Mouse (Mus musculus) large intestine, adult 2 months (tissue): ENCODE data around the gene Adgrl2. TPM values are rescaled to one million over a fixed set of nuclear protein-coding genes. Genes with fewer than 3 reads are reported as not detected.

ENCODE experiments used
- DNase-seq: peaks from one replicate; pipeline ENCODE4 v3.0.0-alpha.2; 2012; ENCODE audit warnings: low read depth, low spot score
- WGBS: fragments of 180-500 bp; shearing (Covaris S2); methylation state at CpG from one replicate; pipeline ENCODE4 v1.1.7; 2018; 5-methylcytosine and 5-hydroxymethylcytosine counted together
- polyA plus RNA-seq: library from polyadenylated mRNA; depleted of rRNA; stranded (reverse); fragments of >200 nt; gene quantifications from 2 replicates; pipeline ENCODE4 v1.2.3, GENCODE M21; 2012; rRNA removed

Gene Adgrl2
- 6.0 and 11.5 TPM in 2 replicates for polyA plus RNA-seq

DNA sequence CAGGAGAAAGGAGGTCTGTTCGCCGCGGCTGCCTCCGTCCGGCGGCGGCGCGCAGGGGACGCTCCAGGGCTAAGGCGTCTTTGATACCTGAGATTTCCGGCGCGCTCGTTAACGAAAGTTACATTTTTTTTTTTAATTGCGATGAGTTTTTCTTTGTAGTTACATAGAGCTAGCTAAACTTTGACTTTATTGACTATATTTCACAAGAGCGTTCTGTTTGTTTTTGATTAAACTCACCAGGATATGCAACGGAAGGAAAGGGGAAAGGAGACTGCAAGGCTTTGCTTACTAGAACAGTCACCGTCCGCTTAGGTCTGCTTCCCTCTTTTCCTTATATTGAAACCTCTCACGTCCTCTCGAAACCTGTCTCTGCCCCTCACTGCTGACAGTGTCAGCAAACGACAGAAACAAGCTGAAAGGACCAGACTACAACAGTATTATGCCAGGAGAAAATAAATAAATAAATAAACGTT lies at the start of gene Adgrl2:
TSS of gene Adgrl2 (minus strand) at position 25 of the 473 bp plus-strand sequence.
- WGBS, result 0% methylated on average over 25 of the region's 25 CpGs
- DNase-seq, result no peak

DNA sequence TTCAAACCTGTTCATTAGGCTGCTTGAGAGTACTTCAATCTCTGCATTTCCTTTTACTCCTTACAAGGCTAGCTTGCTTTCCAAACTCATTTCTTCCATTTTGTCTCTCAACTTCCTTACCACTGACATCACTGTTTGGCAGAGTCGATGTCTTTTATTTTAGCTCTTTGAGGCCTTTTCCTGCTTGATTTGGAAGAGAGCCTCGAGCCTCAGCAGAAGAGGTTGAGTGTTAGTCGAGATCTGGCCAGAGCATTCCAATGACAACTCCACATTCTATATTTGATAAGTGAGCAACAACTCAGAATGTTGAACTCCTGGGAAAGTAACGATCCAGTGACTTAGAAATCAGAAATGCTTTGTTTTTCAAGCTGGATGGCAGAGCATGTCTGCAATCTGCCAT lies 48.4 kb upstream of the Adgrl2 start:
- WGBS, result 46% methylated on average over 4 of the region's 4 CpGs
- no peak for DNase-seq

DNA sequence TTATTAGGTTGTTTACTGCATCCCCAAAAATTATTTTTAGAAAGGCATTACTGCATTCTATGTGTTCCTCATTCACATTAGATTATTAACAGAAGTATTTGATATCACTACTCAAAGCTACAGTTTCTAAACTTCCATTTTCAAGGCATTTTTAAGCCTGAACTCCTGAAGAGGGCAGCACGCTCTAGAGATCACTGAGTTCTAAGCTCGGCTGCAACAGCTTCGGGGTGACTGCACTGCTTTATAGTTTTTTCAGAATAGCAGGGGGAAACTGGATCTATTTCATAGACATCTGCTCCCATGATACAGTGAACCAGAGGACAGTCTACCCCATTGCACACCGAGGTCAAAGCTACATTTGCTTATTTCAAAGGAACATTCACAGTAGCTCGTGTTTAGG lies 29.6 kb upstream of the Adgrl2 start:
- 66% methylated on average over 5 of the region's 5 CpGs for WGBS
- no peak for DNase-seq

DNA sequence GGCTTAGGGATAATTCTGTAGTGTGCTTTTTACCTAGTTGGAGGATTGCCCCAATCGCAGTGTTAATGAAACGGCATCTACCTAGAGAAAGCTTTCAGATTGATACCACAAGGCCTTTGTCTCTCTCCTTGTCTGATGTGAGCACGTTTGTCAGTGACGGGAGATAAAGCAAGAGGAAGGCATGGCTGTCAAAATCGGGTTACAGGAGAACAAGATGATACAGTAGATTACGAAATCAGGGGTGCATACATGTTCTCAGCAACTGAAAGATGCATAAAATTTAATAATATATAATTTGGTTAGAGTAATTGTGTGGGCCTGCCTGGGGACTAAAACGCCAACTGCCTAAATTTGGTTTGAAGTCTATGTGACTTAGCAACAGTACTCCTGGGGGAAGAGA lies 19.0 kb upstream of the Adgrl2 start:
- WGBS, result 82% methylated on average over 7 of the region's 7 CpGs
- no peak for DNase-seq

DNA sequence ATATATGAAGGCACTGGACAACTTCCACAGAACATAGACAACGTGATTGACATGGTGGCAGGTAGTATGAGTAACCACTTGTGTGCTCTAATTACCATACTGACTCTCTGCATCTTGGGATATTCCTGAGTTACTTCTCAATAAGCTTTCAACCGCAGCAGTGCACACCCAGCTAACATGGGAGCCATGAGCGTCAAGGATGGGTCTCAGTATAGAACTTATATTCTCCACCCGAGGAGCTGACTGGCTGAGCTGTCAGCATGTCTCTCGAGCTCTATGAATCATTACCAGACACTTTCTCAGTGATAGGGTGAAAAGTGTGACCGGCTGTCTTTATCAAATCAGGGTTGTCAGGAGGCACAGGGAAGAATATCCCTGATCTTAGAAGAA lies 18.3 kb upstream of the Adgrl2 start:
- WGBS, result 29% methylated on average over 6 of the region's 6 CpGs
- no peak for DNase-seq

DNA sequence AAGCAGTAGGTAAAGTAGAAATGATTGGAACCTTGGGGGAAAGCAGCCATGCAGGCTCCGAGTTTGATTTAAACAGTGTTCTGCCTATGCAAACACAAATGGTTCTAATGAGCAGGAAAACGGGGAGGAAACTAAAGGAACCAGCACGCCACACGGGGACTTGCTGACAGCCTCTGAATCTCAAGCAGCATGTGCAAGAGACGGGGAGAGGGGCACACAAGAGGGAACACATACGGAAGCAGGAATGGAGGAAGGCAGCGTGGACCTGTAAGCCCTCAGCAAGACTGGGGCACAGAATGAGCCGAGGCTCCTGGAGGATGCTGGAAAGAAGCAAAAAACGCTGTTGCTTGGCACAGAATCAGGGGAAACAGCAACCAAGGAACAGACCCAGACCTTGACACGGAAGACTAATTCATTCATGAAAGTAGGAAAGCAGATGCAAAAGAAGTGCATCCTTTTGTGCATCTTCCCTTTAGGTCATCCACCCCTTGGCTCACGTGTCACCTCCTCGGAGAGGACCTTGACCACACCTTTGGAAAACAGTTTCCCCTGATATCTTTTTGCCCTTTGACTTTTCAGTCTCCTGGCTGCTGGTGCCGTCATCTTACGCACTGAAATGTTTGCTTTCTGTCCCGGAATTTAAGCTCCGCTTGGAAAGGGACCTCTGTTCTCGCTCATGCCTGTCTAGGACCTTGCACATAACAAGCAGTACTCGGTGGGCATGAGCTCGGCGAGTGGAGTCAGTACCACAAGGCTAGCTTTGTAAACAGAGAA lies 17.7 kb upstream of the Adgrl2 start:
- DNase-seq, result no peak
- WGBS, result 32% methylated on average over 20 of the region's 20 CpGs

DNA sequence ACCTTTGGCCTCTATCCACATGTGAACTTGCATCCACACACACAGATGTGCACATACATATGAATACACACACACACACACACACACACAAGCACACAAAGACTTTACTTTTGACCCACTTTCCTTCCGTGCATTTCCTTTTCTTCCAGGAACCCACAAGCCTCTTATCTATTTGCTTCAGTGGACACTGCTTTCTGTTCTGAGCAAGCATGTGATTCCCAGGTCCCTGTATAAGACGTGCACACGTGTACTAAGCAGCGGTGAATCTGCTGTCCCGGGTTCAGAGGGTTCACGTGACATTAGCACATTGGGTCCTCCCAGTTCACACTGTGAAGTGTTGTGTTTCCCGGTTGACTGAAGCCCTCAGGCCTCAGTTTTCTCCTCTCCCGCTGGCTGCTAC lies 11.0 kb upstream of the Adgrl2 start:
- DNase-seq, result no peak
- 74% methylated on average over 8 of the region's 8 CpGs for WGBS

DNA sequence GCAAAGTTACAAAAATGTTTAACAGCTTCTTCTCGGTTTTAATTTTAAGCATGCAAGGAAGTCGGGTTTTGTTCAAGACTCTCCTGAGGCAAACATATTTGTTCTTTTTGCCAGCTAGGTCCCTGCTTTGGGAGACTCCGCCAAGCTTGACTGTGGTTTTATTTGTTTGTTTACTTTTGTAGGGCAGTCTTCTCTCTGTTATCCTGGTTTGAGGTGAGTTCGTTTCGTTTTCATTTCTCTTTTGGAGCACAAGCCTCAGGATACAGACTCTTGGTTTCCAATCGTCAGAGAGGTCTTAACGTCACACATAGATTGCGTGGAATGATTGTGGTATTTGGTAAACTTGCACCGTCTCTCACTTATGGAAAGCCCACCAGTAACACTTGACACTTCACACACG lies 8.3 kb upstream of the Adgrl2 start:
- DNase-seq, result no peak
- WGBS, result 55% methylated on average over 10 of the region's 10 CpGs

DNA sequence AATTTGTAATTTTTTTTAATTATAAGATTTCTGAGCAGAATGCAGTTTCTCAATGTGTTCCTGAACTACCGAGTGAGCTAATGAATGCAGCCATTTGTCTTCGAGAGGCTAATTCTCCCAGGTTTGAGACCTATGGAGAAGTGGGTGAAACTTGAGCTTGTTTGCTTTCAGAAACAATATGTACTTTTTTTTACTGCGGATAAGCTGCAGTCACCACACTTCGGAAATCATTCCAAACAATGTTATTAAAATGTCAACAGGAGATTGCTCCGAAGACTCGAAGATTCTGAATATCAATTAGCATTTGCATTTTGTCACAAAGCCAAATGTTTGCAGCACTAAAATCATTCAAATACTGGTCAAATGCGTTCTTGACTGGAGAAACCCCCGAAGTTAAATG lies 701 bp upstream of the Adgrl2 start:
- no peak for DNase-seq
- WGBS, result 21% methylated on average over 8 of the region's 8 CpGs

DNA sequence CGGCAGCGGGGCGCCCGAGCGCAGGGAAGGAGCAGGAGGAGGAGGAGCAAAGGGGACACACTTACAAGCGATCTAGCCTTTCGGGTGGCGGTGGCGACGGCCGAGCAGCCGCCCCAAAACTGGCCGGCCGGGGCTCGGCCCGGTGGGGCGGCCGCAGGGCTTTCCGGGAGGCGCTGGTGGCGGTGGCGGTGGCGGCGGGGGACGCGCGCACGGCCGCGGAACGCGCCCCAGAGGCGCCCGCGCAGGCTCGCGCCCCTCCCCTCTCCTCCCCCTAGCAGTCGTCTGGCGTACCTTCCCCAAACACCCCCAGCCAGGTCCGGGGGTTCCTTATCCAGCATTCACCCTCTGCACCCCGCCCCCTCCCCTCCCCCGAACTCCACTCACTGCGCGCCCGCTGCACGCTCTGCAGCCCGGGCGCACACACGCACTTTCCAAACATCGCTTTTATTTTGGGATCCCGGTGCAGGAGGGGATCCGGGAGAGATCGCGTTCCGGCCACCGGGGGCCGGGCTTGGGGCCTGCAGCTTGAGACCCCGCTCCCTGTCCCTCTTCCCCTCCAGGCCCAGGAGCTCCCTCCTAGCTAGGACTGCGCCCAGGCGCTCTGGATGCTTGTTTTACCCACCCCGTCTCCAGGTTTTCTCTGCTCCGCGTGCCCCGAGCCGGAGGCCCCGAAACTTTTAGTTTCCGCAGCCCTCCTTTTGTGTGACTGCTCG lies 381 bp downstream of the Adgrl2 start:
- under 1% methylated on average over 64 of the region's 68 CpGs for WGBS

DNA sequence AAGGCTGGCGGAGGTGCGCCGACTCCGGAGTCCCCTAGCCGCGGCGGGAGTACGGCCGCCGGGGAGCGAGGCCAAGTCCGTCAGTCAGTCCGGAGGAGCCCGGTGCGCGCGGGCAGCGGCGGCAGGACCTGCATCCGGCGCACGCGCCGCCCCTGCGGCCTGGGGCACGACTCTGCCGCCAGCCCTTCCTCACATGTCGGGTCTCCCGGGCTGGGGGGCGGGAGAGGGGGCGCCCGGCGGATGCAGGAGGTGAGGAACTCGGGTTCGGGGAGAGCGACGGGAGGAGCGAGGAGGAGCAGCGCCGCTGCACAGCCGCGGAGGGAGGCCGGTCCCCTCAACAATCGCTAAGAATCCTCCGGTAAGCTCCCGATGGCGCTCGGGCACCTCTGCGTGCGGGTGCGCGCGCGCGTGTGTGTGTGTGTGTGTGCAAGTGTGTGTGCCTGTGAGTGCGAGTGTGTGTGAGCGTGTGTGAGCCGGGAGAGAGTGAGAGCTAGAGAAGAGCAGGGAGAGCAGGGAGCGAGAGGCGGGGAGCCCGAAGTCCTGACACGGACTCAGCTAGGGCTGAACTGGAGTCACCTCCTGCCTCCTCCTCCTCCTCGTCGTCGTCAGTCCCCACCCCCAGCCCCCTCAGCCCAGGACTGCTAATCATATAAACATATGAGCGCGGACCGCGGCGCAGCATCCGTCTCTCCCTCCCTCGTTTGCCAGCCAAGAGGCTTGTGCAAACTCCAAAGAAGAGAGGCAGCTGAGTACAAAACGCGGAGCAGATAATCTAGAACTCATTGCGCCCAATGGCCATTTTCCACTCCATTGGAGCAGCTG lies 1.1 kb downstream of the Adgrl2 start:
- no peak for DNase-seq
- under 1% methylated on average over 73 of the region's 75 CpGs for WGBS

More for the DNA sequence above, 381 bp downstream of the Adgrl2 start:
- no peak for DNase-seq

DNA sequence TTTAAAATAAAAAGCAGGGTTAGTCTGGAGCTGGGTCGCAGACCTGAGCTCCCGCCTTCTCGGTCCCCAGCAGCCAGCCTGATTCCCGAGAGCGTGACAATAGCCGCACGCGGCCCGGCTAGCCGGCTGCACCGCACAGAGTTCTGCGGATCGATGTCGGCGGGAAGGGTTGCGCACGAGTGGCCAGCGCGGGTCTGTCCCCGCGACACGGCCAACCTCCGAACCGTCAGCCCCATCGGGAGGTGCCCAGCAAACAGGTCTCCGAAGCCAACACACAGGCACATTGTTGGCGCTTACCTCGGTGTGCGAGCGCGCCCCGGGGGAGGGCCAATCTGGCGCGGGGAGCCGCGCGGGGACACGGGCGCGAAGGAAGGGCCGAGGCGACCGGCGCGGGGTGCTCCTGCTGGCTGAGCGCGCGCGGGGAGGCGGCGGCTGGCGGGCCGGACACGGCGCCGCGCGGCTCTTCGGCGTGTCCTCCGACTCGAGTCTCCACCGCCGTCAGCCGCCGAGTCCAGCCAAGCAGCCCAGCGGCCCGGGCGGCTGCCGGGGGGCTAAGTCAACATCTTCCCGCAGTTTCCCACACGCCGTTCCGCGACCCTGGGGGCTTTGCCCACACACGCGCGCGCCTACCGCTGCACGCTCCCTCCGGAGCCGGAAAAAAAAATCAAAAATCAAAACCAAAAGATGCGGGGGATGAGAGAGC lies 1.9 kb downstream of the Adgrl2 start:
- DNase-seq, result no peak
- 1% methylated on average over 84 of the region's 84 CpGs for WGBS

DNA sequence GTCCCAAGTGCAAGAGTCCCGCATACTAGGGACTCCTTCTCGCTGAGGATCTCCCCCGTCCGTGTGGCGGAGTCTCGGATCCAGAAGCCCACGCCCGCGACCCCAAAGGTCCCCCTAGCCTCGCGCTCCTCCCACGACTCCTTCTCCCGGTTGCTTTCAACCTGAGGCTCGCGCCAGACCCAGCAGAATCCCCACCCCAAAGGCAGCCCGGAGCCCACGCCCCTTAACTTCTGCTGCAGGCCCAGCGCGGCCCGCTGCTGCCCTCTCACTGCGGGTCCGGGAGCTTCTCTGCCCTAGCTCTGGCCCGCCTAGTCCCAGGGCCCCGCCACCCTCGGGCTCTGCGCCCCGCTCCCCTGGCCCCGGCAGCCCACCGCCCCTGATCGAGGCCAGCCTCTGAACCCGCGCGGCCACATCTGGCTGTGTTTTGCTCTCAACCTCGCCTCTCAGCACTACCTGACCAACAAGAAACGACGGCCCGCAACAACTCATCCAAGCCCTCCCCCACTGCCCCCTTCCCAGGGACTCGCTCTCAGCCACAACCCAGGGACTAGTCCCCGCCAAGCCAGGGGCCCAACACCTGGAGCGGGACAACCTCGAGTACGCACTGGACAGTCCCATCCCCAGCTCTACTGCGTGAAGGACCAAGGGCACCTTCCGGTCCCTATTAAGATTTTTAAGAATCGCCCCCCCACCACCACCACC lies 2.6 kb downstream of the Adgrl2 start:
- DNase-seq, result no peak
- under 1% methylated on average over 45 of the region's 45 CpGs for WGBS

DNA sequence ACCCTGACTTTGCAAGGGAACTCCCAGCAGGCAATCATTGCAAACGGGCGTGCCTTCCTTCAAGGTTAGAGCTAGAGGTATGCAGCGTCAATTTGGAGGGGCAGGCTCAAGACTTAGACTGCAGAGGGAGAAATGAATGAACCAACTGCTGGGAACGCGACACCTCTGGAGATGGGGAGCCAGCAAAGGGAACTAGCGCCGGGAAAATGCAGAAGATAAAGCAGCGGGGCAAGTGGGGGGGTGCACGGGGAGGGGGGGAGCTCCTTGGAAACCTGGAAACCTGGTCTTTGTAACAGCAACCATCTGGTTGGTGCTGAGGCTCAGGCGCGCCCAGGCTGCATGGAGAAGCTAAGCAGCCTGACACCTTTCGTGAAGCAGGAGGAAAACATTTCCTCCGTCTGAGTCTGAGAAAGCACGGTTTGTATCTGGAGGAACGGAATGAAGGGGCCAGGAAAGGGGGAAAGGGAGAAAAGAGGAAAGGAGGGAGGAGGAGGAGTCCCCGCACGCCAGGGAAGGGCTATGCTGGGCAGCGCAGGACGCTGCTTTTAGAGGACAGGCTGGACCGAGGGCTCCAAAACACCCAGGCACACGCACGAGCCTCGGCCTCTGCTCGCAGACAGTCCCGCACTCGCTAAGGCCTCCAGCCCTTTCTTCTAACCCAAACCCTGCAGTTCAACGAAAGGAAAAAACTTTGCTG lies 3.3 kb downstream of the Adgrl2 start:
- no peak for DNase-seq
- WGBS, result 3% methylated on average over 27 of the region's 27 CpGs

DNA sequence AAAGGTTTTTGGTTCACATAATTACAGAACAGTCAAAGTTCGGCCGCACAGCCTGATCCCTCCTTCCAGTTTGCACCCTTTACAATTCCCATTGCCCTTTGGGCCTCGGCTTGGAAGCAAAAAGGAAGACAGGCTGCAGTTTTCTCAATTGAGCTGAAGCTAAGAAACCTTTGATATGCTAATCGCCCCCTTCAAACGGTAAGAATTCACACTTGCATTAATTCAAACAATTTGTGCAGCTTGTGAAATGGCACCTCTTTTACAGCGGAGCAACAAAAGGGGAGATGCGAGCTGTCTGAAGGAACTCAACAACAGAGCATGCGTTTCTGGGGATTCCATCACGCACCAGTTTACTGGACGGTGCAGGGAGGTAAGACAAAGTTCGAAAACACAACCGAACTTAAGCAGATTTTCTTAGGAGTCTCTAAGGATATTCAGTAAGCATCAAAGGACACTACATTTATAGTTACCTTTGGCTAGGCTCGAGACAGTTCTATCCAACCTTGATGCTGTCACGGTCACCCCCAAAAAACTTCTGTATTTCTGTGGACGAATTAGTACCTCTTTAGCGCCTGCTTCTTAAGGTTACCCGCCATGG lies 4.0 kb downstream of the Adgrl2 start:
- DNase-seq, result no peak
- 34% methylated on average over 17 of the region's 17 CpGs for WGBS

DNA sequence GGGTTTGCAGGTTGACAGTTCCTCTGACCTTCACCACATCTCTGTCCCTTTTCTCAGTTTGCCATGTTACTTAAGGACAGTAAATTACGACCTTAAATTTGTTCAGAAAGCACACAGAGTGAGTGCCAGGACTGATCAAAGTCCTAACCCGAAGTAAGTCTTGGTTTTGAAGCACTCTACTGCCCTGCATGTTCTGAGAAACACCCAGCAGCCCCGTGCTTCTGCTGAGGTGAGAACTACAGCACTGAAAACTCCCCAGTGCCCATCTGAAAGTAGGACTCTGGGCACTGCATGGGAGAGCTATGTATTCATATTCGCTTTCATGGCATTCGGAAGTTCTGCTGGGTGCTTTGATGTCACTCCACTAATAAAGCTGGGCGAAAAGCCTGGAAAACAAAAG lies 6.0 kb downstream of the Adgrl2 start:
- WGBS, result 36% methylated on average over 6 of the region's 6 CpGs
- no peak for DNase-seq

DNA sequence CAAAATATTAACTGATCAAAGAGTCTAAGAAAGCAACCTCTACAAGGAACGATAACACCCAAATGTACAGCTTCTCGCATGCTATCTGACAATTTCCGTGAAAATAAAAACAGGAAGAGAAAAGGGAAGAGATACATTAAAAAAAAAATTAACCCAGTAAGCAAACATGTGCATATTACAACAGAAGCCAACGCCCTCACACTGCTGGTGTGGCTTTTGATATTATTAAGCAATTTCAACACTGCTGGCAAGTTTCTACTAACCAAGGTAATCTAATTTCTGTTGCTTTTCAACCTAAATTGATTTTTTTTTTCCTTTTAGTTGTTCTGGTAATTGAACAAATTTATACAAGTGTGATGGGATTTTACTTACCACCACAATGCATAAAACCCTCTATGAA lies 8.0 kb downstream of the Adgrl2 start:
- whole genome bisulfite sequencing, result 29% methylated on average over 4 of the region's 4 CpGs
- DNase-seq, result no peak

DNA sequence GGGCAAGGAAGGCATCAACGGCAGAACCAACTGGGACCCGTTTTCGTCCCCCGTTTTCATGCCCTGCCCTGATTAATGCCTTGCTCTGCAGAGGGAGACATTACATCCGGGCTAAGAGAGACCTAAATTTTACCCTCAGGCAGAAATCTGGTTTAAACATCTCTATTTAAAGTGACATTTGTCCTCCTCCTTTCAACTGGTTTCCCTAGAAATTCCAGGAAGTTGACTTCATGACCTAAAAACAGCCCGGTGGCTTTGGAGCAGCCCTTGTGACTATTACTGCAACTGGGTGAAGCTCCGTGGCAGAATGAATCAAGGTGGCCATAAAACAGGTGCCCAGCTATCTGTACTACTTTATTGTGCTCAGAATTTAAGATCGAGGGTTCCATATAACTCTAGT lies 8.6 kb downstream of the Adgrl2 start:
- WGBS, result 41% methylated on average over 8 of the region's 8 CpGs
- DNase-seq, result no peak
